Mouse (Mus musculus): ENCODE measurements around the gene Apobec3. TPM values are rescaled to one million over a fixed set of nuclear protein-coding genes. Genes with fewer than 3 reads are reported as not detected.

The Apobec3 gene
- polyA plus RNA-seq, 1 experiment from 2014 or later = 18.4 TPM

Other genes with a start within 250 kb of the Apobec3 start
- 1.6 and 3.0 TPM in 2 replicates for gene Fam227a, start 232.7 kb upstream of the Apobec3 start, polyA plus RNA-seq (2014; fragmentation: Nextera tagmentation; extraction: Ambion mirVana)
- 45.0 and 49.5 TPM in 2 replicates for gene Cby1, start 232.5 kb upstream of the Apobec3 start, polyA plus RNA-seq (2014; fragmentation: Nextera tagmentation; extraction: Ambion mirVana)
- 236 and 237 TPM in 2 replicates for gene Tomm22, start 220.8 kb upstream of the Apobec3 start, polyA plus RNA-seq (2014; fragmentation: Nextera tagmentation; extraction: Ambion mirVana)
- 15.3 and 16.0 TPM in 2 replicates for gene Josd1, start 203.7 kb upstream of the Apobec3 start, polyA plus RNA-seq (2014; fragmentation: Nextera tagmentation; extraction: Ambion mirVana)
- gene Gtpbp1, start 200.8 kb upstream of the Apobec3 start, polyA plus RNA-seq (2014; fragmentation: Nextera tagmentation; extraction: Ambion mirVana) = 24.7 and 27.2 TPM in 2 replicates
- gene Sun2, start 149.1 kb upstream of the Apobec3 start, polyA plus RNA-seq (2014; fragmentation: Nextera tagmentation; extraction: Ambion mirVana) = 5.7 and 6.8 TPM in 2 replicates
- gene Dnal4, start 113.8 kb upstream of the Apobec3 start, polyA plus RNA-seq (2014; fragmentation: Nextera tagmentation; extraction: Ambion mirVana) = 58.1 and 60.7 TPM in 2 replicates
- gene Nptxr, start 86.9 kb upstream of the Apobec3 start, polyA plus RNA-seq (2014; fragmentation: Nextera tagmentation; extraction: Ambion mirVana) = 2.6 and 2.7 TPM in 2 replicates
- 0.77 and 1.3 TPM in 2 replicates for gene Npcd, start 57.4 kb upstream of the Apobec3 start, polyA plus RNA-seq (2014; fragmentation: Nextera tagmentation; extraction: Ambion mirVana)
- gene Cbx6, start 57.0 kb upstream of the Apobec3 start, polyA plus RNA-seq (2014; fragmentation: Nextera tagmentation; extraction: Ambion mirVana) = 38.7 and 40.4 TPM in 2 replicates
- 5.0 and 5.8 TPM in 2 replicates for gene Cbx7, start 79.5 kb downstream of the Apobec3 start, polyA plus RNA-seq (2014; fragmentation: Nextera tagmentation; extraction: Ambion mirVana)
- gene Pdgfb, start 123.3 kb downstream of the Apobec3 start, polyA plus RNA-seq (2014; fragmentation: Nextera tagmentation; extraction: Ambion mirVana) = 5.0 and 6.2 TPM in 2 replicates
- gene Syngr1, start 199.7 kb downstream of the Apobec3 start, polyA plus RNA-seq (2014; fragmentation: Nextera tagmentation; extraction: Ambion mirVana) = 32.3 and 38.8 TPM in 2 replicates
- gene Rpl3, start 200.2 kb downstream of the Apobec3 start, polyA plus RNA-seq (2014; fragmentation: Nextera tagmentation; extraction: Ambion mirVana) = 1,379 and 1,439 TPM in 2 replicates
- gene Tab1, start 241.5 kb downstream of the Apobec3 start, polyA plus RNA-seq (2014; fragmentation: Nextera tagmentation; extraction: Ambion mirVana) = 32.2 and 34.9 TPM in 2 replicates